Mouse (Mus musculus): Measurements from ENCODE around the gene Rpl36a-ps1. TPM values are rescaled to one million over a fixed set of nuclear protein-coding genes. Genes with fewer than 3 reads are reported as not detected.

Gene Rpl36a-ps1
- total RNA-seq, 2 experiments from 2014 or later: not detected

- DNase-seq (ENCODE audit: low spot score in 2 of 2): no peak
These were observed 41.7 kb downstream of the Rpl36a-ps1 start for GRCm38 (mm10) chr14:98952441-98952840.

- DNase-seq (ENCODE audit: low spot score in 2 of 2): no peak
These were observed 42.4 kb downstream of the Rpl36a-ps1 start for GRCm38 (mm10) chr14:98951626-98952290.

Other genes starting within 250 kb of the Rpl36a-ps1 start
- gene Mzt1, start 51.8 kb upstream of the Rpl36a-ps1 start, total RNA-seq (2021): 10 to 100 TPM; 73.2 to 73.7 TPM
- 1 to 10 TPM; 1.6 to 1.7 TPM for gene Bora, start 51.9 kb upstream of the Rpl36a-ps1 start, total RNA-seq (2021)
- 10 to 100 TPM; 11.6 to 12.4 TPM for gene Pibf1, start 105.1 kb upstream of the Rpl36a-ps1 start, total RNA-seq (2021)
- 10 to 100 TPM; 17.9 to 20.0 TPM for gene Dis3, start 105.5 kb upstream of the Rpl36a-ps1 start, total RNA-seq (2021)

Measured in left cerebral cortex, adult 18-20 months (tissue).